In genomic region chr2:44165789-44166188, GRCm38 (mm10) we compare ENCODE assay signal across 11 mouse cellular contexts.
A peak's percentile ranks its signal among the peaks of the same experiment; 100 is the strongest.
DNase-seq lines count a peak whose midpoint lies in the region.
"Had no signal": no experiment of that assay in that cellular context is flagged by ENCODE, and none has a peak within 500 bp of the region (broad histone marks: within the 10 kb centered on the region; RNA-seq: fewer than 3 reads in every experiment).

No protein-coding gene starts in this region.

- DNase-seq in adrenal gland, postnatal 10 days, result peak; percentile 28
- DNase-seq in adrenal gland, postnatal 25 days, result no peak
- DNase-seq in ovary, adult 18-20 months (ENCODE audit: low spot score), result peak; percentile 28
- no peak for DNase-seq in ovary, postnatal 14 days (ENCODE audit: low spot score)
- DNase-seq in gastrocnemius, postnatal 10 days, result peak; percentile 14
- DNase-seq in lung, postnatal 36 days, result peak; percentile 29
- no peak for DNase-seq in right cerebral cortex, postnatal 4 days
- no peak for DNase-seq in thymus, postnatal 36 days
- DNase-seq: cerebellum, adult 8-10 months; kidney, adult 2 months; left cerebral cortex, postnatal 4 days had no signal

Comparison
In these comparisons a context has a peak if more than half of its experiments do, and no peak if none do; other contexts are left out.
1. DNase-seq: peak in adrenal gland, postnatal 10 days (single experiment), ovary, adult 18-20 months (single experiment), gastrocnemius, postnatal 10 days (single experiment) and lung, postnatal 36 days (single experiment); none in adrenal gland, postnatal 25 days (single experiment), ovary, postnatal 14 days (single experiment), right cerebral cortex, postnatal 4 days (single experiment) and thymus, postnatal 36 days (0 of 2).